Mouse (Mus musculus): ENCODE results near the gene Pcdh15.

Pcdh15 gene

DNA sequence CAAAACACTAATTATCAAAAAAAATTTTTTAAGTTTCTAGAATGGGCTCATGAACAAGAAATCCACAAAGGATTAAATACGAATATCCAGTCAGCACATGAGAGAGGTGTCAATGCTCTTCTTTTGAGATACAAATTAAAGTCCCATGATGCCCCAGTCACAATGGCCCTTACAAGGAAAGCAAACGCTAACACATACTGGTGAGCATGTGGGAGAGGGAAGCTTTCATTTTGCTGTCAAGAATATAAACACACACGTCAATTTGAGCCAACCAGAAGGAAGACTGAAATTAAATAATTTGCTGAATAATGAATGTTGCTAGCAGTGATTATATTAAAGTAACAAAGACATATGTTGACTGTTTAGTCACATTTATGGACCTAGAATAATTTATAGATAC is 1470.5 kb downstream of the Pcdh15 start:
- DNase-seq (ENCODE audit: low spot score): no peak

DNA sequence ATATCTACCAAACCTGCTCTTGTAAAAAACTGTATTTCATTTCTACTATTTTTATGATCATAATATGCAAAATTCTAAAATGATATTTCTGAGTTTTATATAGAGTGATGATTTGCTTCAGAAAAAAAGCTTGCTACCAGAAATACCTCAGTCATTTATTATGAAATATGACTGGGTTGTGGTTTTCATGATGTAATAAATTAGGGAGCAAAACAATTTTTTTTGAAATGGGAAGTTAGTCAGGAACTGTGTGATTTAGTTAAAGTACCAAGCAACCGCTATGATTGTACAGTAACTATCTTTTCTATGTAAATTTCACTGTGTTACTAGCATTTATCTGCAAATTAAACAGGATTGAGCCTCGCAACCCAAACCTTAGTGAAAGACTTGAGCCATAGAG is 1480.8 kb downstream of the Pcdh15 start:
- DNase-seq (ENCODE audit: low spot score): no peak

DNA sequence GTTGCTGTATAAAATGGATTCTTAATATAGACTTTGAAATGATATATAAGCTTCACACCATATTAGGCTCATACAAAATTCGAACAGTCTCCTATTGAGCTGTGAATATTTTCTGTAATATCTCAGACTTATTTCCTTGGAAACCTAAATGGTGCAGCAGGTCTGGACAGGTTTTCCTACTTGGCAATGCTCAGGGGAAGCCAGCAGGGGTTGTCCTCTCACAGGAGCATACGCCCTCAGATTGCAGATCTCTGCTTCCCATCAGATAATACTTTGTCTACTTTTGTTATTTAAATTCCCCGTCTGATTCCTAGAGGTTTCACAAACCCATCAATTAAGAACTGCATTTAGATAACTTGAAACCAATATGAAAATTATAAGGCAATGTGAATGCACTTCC is 1492.7 kb downstream of the Pcdh15 start:
- no peak for DNase-seq (ENCODE audit: low spot score)

DNA sequence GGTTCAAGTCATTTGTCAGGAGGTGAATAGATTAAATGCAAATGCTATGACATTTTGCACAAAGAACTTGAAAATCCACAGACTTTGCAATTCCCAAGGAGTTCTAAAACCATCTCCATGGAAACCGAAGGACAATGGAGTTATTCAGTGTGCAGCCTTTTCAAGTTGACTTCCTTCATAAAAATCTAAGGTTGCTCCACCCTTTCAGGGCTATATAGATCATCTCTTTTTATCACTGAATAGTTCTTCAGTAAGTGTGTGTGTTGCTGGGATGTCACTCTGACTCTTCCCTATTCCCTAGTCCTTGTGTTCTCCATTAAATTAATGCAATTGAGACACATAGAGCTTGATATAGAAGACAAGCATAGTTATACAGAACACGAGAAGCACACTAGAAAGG is 1508.5 kb downstream of the Pcdh15 start:
- DNase-seq (ENCODE audit: low spot score): peak; percentile 27

DNA sequence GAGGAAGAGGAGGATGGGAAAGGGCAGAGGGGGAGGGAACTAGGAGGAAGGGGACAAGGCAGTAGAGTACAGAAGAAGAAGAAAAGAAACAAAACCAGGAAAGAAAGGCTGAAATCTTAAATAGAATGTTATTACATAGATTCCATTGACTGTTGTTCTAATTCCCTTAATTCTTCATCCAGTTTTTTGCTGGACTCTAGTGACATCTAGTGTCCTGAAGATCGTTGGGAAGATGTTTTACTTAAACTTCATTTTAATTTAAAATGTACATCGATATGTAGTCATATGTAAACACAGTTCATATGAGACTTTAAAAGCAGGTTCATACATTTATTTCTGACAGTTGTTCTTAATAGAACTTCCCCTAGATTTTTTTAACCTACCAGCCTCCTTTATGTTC is 1522.7 kb downstream of the Pcdh15 start:
- DNase-seq (ENCODE audit: low spot score): no peak

DNA sequence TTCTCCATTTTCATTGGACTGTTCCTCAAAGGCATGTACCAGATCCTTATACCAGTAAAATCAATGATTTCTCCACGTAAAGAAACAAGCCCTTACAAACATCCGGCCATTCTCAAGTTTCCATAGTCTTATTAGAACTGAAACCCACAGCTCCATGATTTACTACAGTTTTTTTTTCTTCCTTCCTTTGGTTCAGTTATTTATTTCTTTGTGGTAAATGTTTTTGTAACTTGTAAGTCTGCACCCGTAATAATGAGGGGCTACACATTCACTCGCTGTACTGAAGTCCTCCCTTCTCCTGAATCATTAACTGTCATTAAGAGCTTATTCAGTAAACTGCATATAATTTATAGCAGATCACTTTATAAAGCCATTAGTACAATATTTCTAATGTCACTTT is 1526.6 kb downstream of the Pcdh15 start:
- no peak for DNase-seq (ENCODE audit: low spot score)

DNA sequence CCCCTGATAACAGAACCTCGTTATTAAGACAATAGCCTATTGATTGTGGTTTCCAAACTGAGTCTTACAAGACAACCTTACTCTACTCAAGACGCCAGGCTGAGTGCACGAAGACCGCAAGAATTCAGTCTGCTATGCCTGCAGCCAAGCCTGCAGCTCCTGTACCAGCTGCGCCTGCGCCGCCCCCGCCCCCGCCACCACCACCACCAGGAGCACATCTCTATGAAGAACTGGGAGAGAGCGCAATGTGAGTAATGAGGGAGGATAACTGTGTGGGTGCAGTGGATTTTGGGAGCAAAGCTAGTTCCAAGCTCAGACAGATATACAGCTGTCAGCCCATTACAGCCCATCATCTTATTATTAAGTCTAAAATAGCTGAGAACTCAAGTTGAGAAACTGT is 1527.5 kb downstream of the Pcdh15 start:
- DNase-seq (ENCODE audit: low spot score): no peak

DNA sequence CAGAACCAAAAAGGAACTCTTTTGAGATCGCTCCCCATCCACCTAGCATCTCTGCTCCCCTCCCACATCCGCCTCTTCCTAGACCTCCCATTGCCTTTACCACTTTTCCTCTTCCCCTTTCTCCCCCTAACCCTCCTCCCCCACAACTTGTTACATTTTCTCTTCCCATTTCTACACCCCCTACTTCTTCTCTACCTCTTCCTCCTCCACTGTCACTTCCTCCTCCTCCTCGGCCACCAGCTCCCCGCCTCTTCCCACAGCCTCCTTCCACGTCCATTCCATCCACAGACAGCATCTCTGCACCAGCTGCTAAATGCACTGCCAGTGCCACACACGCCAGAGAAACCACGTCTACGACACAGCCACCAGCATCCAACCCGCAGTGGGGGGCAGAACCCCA is 1532.2 kb downstream of the Pcdh15 start:
- no peak for DNase-seq (ENCODE audit: low spot score)

DNA sequence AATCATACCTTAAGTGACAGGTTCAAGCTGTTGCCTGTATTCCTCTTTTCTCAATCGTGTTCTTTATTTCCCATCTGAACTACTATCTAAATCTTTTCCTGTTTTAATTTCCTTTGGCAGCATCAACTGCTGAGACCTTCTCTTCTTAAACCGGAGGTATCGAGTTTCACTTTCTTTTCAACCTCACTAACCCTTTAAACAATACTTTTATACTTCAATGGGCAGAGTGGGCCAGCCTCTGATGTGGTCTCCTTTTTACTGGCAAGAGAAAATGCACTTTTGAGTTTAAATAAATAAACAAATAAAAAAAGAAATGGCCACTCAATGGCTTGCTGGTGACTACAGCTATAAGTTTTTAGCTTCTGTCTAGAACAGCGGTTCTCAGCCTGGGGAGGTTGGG is 1537.9 kb downstream of the Pcdh15 start:
- no peak for DNase-seq (ENCODE audit: low spot score)

DNA sequence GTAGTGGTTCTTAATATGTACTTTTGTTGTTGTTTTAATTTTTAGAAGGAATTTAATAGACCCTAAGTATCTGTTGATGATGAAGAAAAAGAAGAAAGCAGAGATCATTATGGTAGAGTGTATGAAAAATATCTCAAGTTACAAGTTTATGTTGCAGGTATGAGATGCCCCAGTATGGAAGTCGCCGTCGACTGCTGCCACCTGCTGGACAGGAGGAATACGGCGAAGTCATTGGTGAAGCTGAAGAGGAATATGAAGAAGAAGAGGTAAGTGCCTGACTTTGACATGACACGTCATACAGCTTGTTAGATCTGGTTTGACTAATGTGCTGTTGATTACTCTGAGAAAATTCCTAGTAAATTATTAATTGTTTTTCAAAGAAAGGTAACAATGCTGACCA is 1543.0 kb downstream of the Pcdh15 start:
- DNase-seq (ENCODE audit: low spot score): peak; percentile 29

DNA sequence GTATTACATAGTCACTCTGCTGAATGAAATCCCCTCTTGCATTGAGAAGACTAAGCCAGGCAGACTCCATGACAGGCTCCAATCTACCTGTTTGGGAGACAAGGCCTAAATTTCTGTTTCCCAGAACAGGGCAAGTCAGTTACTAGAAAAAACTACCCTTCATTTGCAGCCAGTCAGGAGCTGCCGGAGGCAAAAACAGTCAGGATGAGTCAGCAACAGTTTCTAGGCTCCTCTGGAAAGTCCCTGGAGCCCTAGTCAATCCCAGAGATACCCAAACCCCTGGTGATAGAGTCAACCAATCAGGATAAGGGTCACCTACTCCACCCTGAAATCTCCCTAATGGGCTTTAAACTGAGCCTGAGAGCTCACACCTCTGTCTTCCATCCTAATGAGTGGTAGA is 1564.0 kb downstream of the Pcdh15 start:
- no peak for DNase-seq (ENCODE audit: low spot score)

DNA sequence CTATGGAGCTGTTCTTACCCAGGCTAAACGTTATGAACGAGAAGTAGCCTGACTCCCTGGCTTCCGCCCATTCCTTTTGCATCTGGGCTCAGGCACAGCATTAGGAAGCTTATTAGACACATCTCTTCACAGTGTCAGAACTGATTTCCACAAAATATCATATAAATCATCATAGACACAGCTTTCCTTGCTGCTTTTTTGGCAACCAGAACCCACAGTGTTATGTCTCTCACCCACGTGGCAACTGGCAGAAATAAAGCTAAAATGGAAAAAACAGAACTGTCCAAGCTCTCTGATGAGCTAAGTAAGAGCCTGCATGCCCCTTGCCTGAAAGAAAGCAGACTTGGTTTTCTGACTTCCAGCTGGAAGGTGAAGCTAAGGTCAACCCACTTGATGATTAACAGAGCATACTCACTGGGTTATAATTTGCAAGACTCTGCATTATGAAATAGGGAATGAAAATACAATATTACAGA is 1580.9 kb downstream of the Pcdh15 start:
- peak; percentile 46 for DNase-seq (ENCODE audit: low spot score)

DNA sequence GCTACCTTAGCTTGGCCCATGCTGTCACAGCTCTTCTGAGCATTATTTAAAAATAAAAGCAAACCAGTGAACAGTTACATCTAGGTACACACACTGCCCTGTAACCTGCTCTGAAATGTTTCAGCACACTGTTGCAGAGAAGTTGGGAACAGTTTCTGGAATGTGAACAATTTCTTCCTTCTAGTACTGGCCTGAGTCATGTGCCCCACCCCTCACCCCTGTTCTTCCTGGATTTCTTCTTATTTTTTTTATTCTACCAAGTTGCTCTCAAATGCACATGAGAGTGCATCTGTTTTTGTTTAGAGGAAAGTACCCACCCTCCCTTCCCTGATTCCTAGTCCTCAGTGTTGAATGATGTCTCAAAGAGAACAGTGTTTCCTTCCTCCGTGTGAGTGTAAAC is 1581.4 kb downstream of the Pcdh15 start:
- peak; percentile 11 for DNase-seq (ENCODE audit: low spot score)

Measured in embryo, embryonic 10 days (tissue).